Mouse (Mus musculus) embryonic fibroblast, embryonic 13.5 days (primary cell): ENCODE data around the gene Lingo1.

Experiments used
- CTCF ChIP-seq: IDR thresholded peaks from 2 replicates; pipeline ENCODE4 v1.5.1; 2011; ENCODE audit warnings: mild to moderate bottlenecking, control low read depth, low read length, moderate library complexity, borderline replicate concordance; ENCODE audit not compliant: insufficient read depth
- POLR2A ChIP-seq: IDR thresholded peaks from 2 replicates; pipeline ENCODE4 v1.6.1; 2011; ENCODE audit warnings: low read depth, mild to moderate bottlenecking, control low read depth, low read length, moderate library complexity

DNA sequence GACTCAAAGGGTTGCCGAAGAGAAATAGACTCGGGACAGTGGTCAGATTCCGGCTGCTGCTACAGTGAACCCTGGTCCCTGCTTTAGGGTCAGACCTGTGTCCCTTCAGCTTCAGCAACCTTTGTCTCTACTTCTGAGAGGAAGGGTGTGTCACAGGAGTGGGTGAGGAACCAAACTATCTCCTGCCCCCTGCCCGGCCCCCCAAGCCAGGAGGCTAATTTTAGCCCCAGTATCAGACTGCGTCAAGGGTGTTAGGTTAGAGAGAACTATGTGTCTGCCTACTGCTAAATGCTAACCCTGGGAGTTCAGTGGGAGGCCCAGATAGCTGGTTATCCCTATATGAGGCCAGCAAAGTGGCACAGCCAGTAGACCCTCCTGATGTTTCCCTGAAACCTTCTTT, 38.9 kb upstream of the Lingo1 start:
- TF ChIP-seq CTCF, result no peak
- no peak for TF ChIP-seq POLR2A
